Mouse (Mus musculus) MEL (cell line): ENCODE data around the gene Mettl16. TPM values are rescaled to one million over a fixed set of nuclear protein-coding genes. Genes with fewer than 3 reads are reported as not detected.

Source experiments
- DNase-seq: peaks from one replicate; pipeline ENCODE4 v3.0.0; 2011; ENCODE audit warnings: low read depth, low spot score
- H3K27ac ChIP-seq: 2 replicates; pipeline ENCODE4 v1.5.1; 2012; ENCODE audit warnings: low read depth, mild to moderate bottlenecking, control low read depth, low read length, moderate library complexity; ENCODE audit not compliant: control insufficient read depth
- H3K27me3 ChIP-seq, 2 experiments: fragments of 150-350 bp in 1 of 2; sonication (generic) in 1 of 2; 2 replicates each; pipeline ENCODE4 v1.6.1; 2012; ENCODE audit warnings: low read length in 2 of 2, mild to moderate bottlenecking in 2 of 2, improper control_type of control experiment in 1 of 2, moderate library complexity in 1 of 2; ENCODE audit not compliant: insufficient read depth in 2 of 2, control insufficient read depth in 1 of 2
- H3K36me3 ChIP-seq, 2 experiments: 2 replicates each; pipeline ENCODE4 v1.6.1; 2012 to 2014; ENCODE audit warnings: low read length in 2 of 2, improper control_type of control experiment in 1 of 2, inconsistent platforms in 1 of 2, mild to moderate bottlenecking in 1 of 2; ENCODE audit not compliant: insufficient read depth in 2 of 2, control insufficient read depth in 1 of 2
- H3K4me1 ChIP-seq, 2 experiments: fragments of 150-350 bp in 1 of 2; sonication (generic) in 1 of 2; 2 replicates each; pipeline ENCODE4 v1.6.1; 2012; ENCODE audit warnings: low read length in 2 of 2, improper control_type of control experiment in 1 of 2, mild to moderate bottlenecking in 1 of 2; ENCODE audit not compliant: insufficient read depth in 2 of 2, control insufficient read depth in 1 of 2
- H3K4me3 ChIP-seq, 2 experiments: fragments of 150-350 bp in 1 of 2; sonication (generic) in 1 of 2; 2 replicates each; pipeline ENCODE4 v1.5.1; 2012; ENCODE audit warnings: low read depth in 2 of 2, low read length in 2 of 2, mild to moderate bottlenecking in 2 of 2, moderate library complexity in 2 of 2, control low read depth in 1 of 2, improper control_type of control experiment in 1 of 2; ENCODE audit not compliant: control insufficient read depth in 1 of 2, insufficient read depth in 1 of 2
- H3K79me2 ChIP-seq: 2 replicates; pipeline ENCODE4 v1.6.1; 2012; ENCODE audit warnings: mild to moderate bottlenecking, low read length, moderate library complexity; ENCODE audit not compliant: control insufficient read depth, poor library complexity, insufficient read depth
- H3K9ac ChIP-seq: 2 replicates; pipeline ENCODE4 v1.6.1; 2012; ENCODE audit warnings: low read depth, mild to moderate bottlenecking, control low read depth, low read length, moderate library complexity; ENCODE audit not compliant: control insufficient read depth, poor library complexity, severe bottlenecking
- H3K9me3 ChIP-seq: fragments of 150-350 bp; sonication (generic); replicated peaks from 2 replicates; pipeline ENCODE4 v1.6.1; 2012; ENCODE audit warnings: mild to moderate bottlenecking, low read length, improper control_type of control experiment, moderate library complexity; ENCODE audit not compliant: insufficient read depth
- CHD1 ChIP-seq: IDR thresholded peaks from 2 replicates; pipeline ENCODE4 v1.6.1; 2012; ENCODE audit warnings: low read depth, mild to moderate bottlenecking, inconsistent platforms, low read length, improper control_type of control experiment
- ELF1 ChIP-seq: IDR thresholded peaks from 2 replicates; pipeline ENCODE4 v1.6.1; 2014; ENCODE audit warnings: low read depth, mild to moderate bottlenecking, inconsistent platforms, low read length, improper control_type of control experiment, moderate library complexity
- ETS1 ChIP-seq: IDR thresholded peaks from 2 replicates; pipeline ENCODE4 v1.6.1; 2012; ENCODE audit warnings: low read depth, mild to moderate bottlenecking, inconsistent platforms, low read length, improper control_type of control experiment, moderate library complexity
- GATA1 ChIP-seq: IDR thresholded peaks from 2 replicates; pipeline ENCODE4 v1.6.1; 2011; ENCODE audit warnings: low read depth, low read length, improper control_type of control experiment
- HCFC1 ChIP-seq: IDR thresholded peaks from 2 replicates; pipeline ENCODE4 v1.6.1; 2012; ENCODE audit warnings: low read depth, mild to moderate bottlenecking, inconsistent platforms, low read length, improper control_type of control experiment, moderate library complexity
- JUND ChIP-seq: IDR thresholded peaks from 2 replicates; pipeline ENCODE4 v1.6.1; 2011; ENCODE audit warnings: low read depth, mild to moderate bottlenecking, improper control_type of control experiment, low read length
- MAX ChIP-seq: IDR thresholded peaks from 2 replicates; pipeline ENCODE4 v1.6.1; 2011; ENCODE audit warnings: low read length, improper control_type of control experiment
- MAZ ChIP-seq: IDR thresholded peaks from 2 replicates; pipeline ENCODE4 v1.6.1; 2012; ENCODE audit warnings: low read depth, mild to moderate bottlenecking, inconsistent platforms, low read length, improper control_type of control experiment
- MXI1 ChIP-seq: IDR thresholded peaks from 2 replicates; pipeline ENCODE4 v1.6.1; 2011; ENCODE audit warnings: mild to moderate bottlenecking, low read depth, low read length, improper control_type of control experiment
- POLR2AphosphoS2 ChIP-seq: IDR thresholded peaks from 2 replicates; pipeline ENCODE4 v1.6.1; 2011; ENCODE audit warnings: low read length, improper control_type of control experiment
- TAL1 ChIP-seq: IDR thresholded peaks from 2 replicates; pipeline ENCODE4 v1.6.1; 2012; ENCODE audit warnings: mild to moderate bottlenecking, inconsistent platforms, low read length, moderate library complexity, mixed read lengths
- TCF12 ChIP-seq: IDR thresholded peaks from 2 replicates; pipeline ENCODE4 v1.6.1; 2014; ENCODE audit warnings: low read depth, mild to moderate bottlenecking, inconsistent platforms, low read length, improper control_type of control experiment, moderate library complexity
- USF1 ChIP-seq: IDR thresholded peaks from 2 replicates; pipeline ENCODE4 v1.6.1; 2014; ENCODE audit warnings: low read depth, mild to moderate bottlenecking, inconsistent platforms, low read length, improper control_type of control experiment, moderate library complexity
- ZKSCAN1 ChIP-seq: IDR thresholded peaks from 2 replicates; pipeline ENCODE4 v1.6.1; 2012; ENCODE audit warnings: low read depth, mild to moderate bottlenecking, inconsistent platforms, low read length, improper control_type of control experiment, moderate library complexity
- ZNF384 ChIP-seq: IDR thresholded peaks from 2 replicates; pipeline ENCODE4 v1.6.1; 2012; ENCODE audit warnings: low read depth, mild to moderate bottlenecking, inconsistent platforms, low read length, improper control_type of control experiment
- polyA plus RNA-seq, 2 experiments: library from polyadenylated mRNA; stranded (reverse) in 1 of 2; unstranded in 1 of 2; fragments of >175 nt in 1 of 2; fragments of >200 nt in 1 of 2; gene quantifications; 2 replicates each; pipeline versions ENCODE4 v1.2.1 to v1.2.4; 2012; ENCODE audit warnings: low replicate concordance in 2 of 2, low read depth in 1 of 2; ENCODE audit not compliant: insufficient read length in 2 of 2, insufficient read depth in 1 of 2, missing spikeins in 1 of 2
- total RNA-seq: library from RNA; depleted of rRNA; stranded (reverse); fragments of 300-350 nt; gene quantifications from 2 replicates; pipeline ENCODE4 v1.2.3, GENCODE M21; 2012

The Mettl16 gene
- total and polyA plus RNA-seq, 3 experiments, result 76.3 to 116 TPM; not detected in 1

DNA sequence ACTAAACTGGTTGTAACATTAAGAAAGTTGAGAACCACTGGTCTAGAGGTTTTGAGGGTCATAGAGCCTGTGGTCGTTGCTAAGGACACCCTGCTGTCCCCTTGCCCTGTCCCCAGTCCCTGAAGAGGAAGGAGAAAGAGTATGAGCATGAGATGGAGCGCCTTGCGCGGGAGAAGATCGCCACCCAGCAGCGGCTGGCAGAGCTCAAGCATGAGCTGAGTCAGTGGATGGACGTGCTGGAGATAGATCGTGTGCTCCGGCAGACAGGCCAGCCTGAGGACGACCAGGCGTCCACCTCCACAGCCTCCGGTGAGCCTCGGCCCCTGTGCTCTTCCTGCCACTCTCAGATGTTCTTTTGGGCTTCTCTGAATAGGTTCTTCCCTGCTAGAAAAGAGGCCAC, 71.4 kb downstream of the Mettl16 start:
- Histone ChIP-seq H3K79me2 (peaks cover 19% of the 10 kb centered on the region), H3K36me3 (peaks cover 0 to 6% of the 10 kb centered on the region in 2 experiments; a peak in 2 of 4 replicates), H3K9me3 (no peaks in the 10 kb centered on the region), H3K27ac (no peak overlapping the region), H3K4me3 (no peak overlapping the region), H3K27me3 (no peaks in the 10 kb centered on the region), H3K9ac (no peak overlapping the region), H3K4me1 (peaks cover 5 to 13% of the 10 kb centered on the region in 2 experiments; a peak in 3 of 4 replicates)
- TF ChIP-seq POLR2AphosphoS2, result no peak
- TF ChIP-seq TAL1, result no peak
- DNase-seq, result no peak

DNA sequence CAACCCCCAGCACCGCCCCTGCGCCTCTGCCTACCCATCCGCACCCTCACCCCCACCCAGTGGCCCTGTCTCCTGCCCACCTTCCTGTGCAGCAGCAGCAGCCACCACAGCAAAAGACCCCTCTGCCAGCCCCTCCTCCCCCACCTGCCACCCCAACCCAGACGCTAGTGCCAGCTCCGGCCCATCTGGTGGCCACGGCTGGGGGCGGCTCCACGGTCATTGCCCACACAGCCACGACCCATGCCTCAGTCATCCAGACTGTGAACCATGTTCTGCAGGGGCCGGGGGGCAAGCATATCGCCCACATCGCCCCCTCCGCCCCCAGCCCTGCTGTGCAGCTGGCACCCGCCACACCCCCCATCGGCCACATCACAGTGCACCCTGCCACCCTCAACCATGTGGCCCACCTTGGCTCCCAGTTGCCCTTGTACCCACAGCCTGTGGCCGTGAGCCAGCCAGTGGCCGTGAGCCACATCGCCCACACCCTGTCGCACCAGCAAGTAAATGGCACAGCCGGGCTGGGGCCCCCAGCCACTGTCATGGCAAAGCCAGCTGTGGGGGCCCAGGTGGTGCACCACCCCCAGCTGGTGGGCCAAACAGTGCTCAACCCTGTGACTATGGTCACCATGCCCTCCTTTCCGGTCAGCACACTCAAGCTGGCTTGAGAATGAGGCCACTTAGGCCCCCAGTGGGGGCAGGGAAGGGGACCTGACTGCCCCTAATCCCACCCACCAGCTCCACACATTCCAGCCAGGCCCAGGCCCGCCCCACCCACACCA, 72.2 kb downstream of the Mettl16 start:
- H3K9me3 ChIP-seq, result no peaks in the 10 kb centered on the region
- H3K9ac ChIP-seq, result no peak overlapping the region
- H3K36me3 ChIP-seq, result peaks cover 0 to 4% of the 10 kb centered on the region in 2 experiments; a peak in 2 of 4 replicates
- no peak overlapping the region for H3K27ac ChIP-seq
- no peaks in the 10 kb centered on the region for H3K27me3 ChIP-seq
- no peak overlapping the region for H3K4me3 ChIP-seq
- H3K79me2 ChIP-seq, result peaks cover 15% of the 10 kb centered on the region
- TF ChIP-seq MAZ (no peak), ELF1 (no peak), USF1 (no peak), ZKSCAN1 (no peak), GATA1 (no peak), ETS1 (no peak), POLR2AphosphoS2 (no peak), MXI1 (no peak), ZNF384 (no peak)
- H3K4me1 ChIP-seq, result peaks cover 3 to 9% of the 10 kb centered on the region in 2 experiments; a peak in 3 of 4 replicates
- DNase-seq, result no peak

DNA sequence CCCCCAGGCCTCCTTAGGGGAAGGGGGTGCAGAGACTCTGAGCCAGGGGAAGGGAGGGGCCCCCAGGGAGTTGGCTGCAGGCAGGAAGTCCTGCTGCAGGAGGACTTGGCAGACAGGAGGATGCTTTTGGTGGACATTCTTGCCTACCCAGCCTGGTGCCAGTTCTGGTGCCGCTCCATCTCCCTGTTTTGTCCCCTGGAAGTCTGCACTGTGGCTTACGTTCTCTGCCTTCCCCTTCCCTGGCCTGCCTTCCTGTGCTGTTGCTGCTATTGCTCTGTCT, 72.7 kb downstream of the Mettl16 start:
- H3K27me3 ChIP-seq, result no peaks in the 10 kb centered on the region
- H3K9ac ChIP-seq, result no peak overlapping the region
- TF ChIP-seq JUND (no peak), ZKSCAN1 (no peak), HCFC1 (no peak), GATA1 (no peak), MXI1 (no peak), CHD1 (no peak), ETS1 (no peak), TCF12 (no peak), ELF1 (no peak), MAX (no peak)
- TF ChIP-seq, all 39 proteins: peak for 0
- Histone ChIP-seq H3K4me1 (peaks cover 3 to 9% of the 10 kb centered on the region in 2 experiments; a peak in 3 of 4 replicates), H3K36me3 (peaks cover 0 to 4% of the 10 kb centered on the region in 2 experiments; a peak in 2 of 4 replicates), H3K9me3 (no peaks in the 10 kb centered on the region), H3K4me3 (no peak overlapping the region), H3K79me2 (peaks cover 12% of the 10 kb centered on the region), H3K27ac (no peak overlapping the region)
- no peak for DNase-seq
